Mouse (Mus musculus): ENCODE data around the gene Bmpr1b.

- no peak for TF ChIP-seq CTCF (IDR thresholded peaks at IDR 0.05; ENCODE audit: low read depth)
- no peak for TF ChIP-seq EP300 (IDR thresholded peaks at IDR 0.05; ENCODE audit: low read depth)
Observed at GRCm38 (mm10) chr3:142048493-142048892, 120.7 kb downstream of the Bmpr1b start.
